ENCODE assay signal across 7 mouse cellular contexts in the genomic region with DNA sequence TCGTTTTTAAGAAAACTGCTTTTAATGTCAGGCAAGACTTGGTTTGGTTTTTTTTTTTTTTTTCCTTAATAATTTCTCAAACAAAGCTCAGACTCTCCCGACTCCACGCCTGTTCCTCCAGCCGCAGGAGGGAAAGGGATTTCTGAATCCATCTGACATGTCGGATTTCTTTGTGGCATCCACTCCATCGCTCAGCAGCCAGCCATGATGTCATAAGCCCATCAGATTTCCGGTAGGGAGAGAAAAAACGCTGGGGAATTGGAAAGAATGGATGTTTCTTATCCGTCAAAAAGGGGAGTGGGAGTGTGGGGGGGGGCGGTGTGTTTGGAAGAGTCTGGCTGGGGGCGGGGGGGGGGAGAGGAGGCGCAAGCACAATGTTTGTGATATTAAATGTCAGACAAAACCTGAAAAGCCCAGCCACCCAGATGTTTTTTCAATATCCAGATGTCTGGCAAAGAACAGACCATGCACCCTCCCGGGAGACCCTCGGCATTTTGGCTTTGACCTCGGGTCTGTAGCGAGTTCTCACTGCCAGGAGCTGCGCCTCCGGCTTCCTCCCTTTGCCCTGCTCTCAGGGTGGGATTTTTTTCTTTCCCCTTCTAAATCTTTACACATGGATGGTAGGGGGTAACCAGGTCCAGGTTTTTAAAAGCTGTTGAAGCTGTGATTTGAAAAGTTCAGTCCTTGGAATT. TPM values are rescaled to one million over a fixed set of nuclear protein-coding genes. Genes with fewer than 3 reads are reported as not detected.
A peak's percentile ranks its signal among the peaks of the same experiment; 100 is the strongest.
DNase-seq lines count a peak whose midpoint lies in the region; ATAC-seq lines count a peak whose summit lies in the region.

No protein-coding gene starts in this region.

- 0 out of 2 replicates have a peak overlapping the region, but pooled peaks have one; percentile 45 for H3K9ac ChIP-seq in embryonic facial prominence, embryonic 14.5 days (ENCODE audit: low read depth, low read length)
- no peak overlapping the region for H3K9ac ChIP-seq in heart, embryonic 14.5 days (ENCODE audit: low read length)

- H3K27me3 ChIP-seq in embryonic facial prominence, embryonic 14.5 days (replicated peaks; ENCODE audit: control insufficient read depth, insufficient read depth, low read length) = peaks cover 8% of the 10 kb centered on the region
- H3K27me3 ChIP-seq in heart, embryonic 14.5 days (ENCODE audit: control insufficient read depth, insufficient read depth, low read length) = peaks cover 16% of the 10 kb centered on the region
- peaks cover 75% of the 10 kb centered on the region for H3K27me3 ChIP-seq in midbrain, embryonic 10.5 days (ENCODE audit: low read depth, poor library complexity, severe bottlenecking)

- no peaks in the 10 kb centered on the region for H3K36me3 ChIP-seq in embryonic facial prominence, embryonic 14.5 days (ENCODE audit: control insufficient read depth, insufficient read depth, low read length)
- no peaks in the 10 kb centered on the region for H3K36me3 ChIP-seq in heart, embryonic 14.5 days (ENCODE audit: control insufficient read depth, insufficient read depth, low read length)
- no peaks in the 10 kb centered on the region for H3K36me3 ChIP-seq in midbrain, embryonic 10.5 days

- peak overlapping the region; percentile 12 for H3K4me3 ChIP-seq in embryonic facial prominence, embryonic 14.5 days (ENCODE audit: low read depth, low read length)
- H3K4me3 ChIP-seq in heart, embryonic 14.5 days (ENCODE audit: control insufficient read depth in 1 of 2, insufficient read depth in 1 of 2, low read depth in 1 of 2, low read length in 2 of 2) = no peak overlapping the region
- H3K4me3 ChIP-seq in midbrain, embryonic 10.5 days = peak overlapping the region; percentile 44

- H3K4me2 ChIP-seq in embryonic facial prominence, embryonic 14.5 days (ENCODE audit: low read depth, low read length) = peak overlapping the region; percentile 49
- H3K4me2 ChIP-seq in heart, embryonic 14.5 days (ENCODE audit: low read length) = 0 out of 2 replicates have a peak overlapping the region, but pooled peaks have one; percentile 22

- DNase-seq in embryo, embryonic 10.5 days (ENCODE audit: low spot score) = peak; percentile 68
- DNase-seq in embryonic facial prominence, embryonic 14.5 days (ENCODE audit: low spot score) = peak; percentile 89
- peak; percentile 59 for DNase-seq in midbrain, embryonic 10.5 days (ENCODE audit: low spot score)
- DNase-seq in adrenal gland, postnatal 36 days = no peak
- DNase-seq in urinary bladder, postnatal 25 days (ENCODE audit: low spot score) = no peak
- no peak for DNase-seq in kidney, adult 11 months

- H3K27ac ChIP-seq in embryonic facial prominence, embryonic 14.5 days (replicated peaks; ENCODE audit: low read depth, low read length) = peak overlapping the region; percentile 82
- H3K27ac ChIP-seq in heart, embryonic 14.5 days (replicated peaks in 1 of 2; ENCODE audit: control insufficient read depth in 1 of 2, insufficient read depth in 1 of 2, low read depth in 2 of 2, low read length in 2 of 2) = no peak overlapping the region
- peak overlapping the region; percentile 89 for H3K27ac ChIP-seq in midbrain, embryonic 10.5 days (replicated peaks)

- peaks cover 53% of the 10 kb centered on the region for H3K4me1 ChIP-seq in embryonic facial prominence, embryonic 14.5 days (ENCODE audit: control insufficient read depth, insufficient read depth, low read length)
- peaks cover 9 to 31% of the 10 kb centered on the region in 2 experiments for H3K4me1 ChIP-seq in heart, embryonic 14.5 days (ENCODE audit: control insufficient read depth in 2 of 2, insufficient read depth in 2 of 2, low read length in 2 of 2)
- H3K4me1 ChIP-seq in midbrain, embryonic 10.5 days = peaks cover 84% of the 10 kb centered on the region

- WGBS in embryonic facial prominence, embryonic 14.5 days = 4% methylated on average over 17 of the region's 18 CpGs
- 30% methylated on average over 18 of the region's 18 CpGs for WGBS in heart, embryonic 14.5 days
- WGBS in midbrain, embryonic 10.5 days = 10% methylated on average over 18 of the region's 18 CpGs

- H3K9me3 ChIP-seq in embryonic facial prominence, embryonic 14.5 days (ENCODE audit: control insufficient read depth, low read length) = no peaks in the 10 kb centered on the region
- H3K9me3 ChIP-seq in heart, embryonic 14.5 days (ENCODE audit: control insufficient read depth, low read length) = no peaks in the 10 kb centered on the region
- H3K9me3 ChIP-seq in midbrain, embryonic 10.5 days (replicated peaks) = no peaks in the 10 kb centered on the region

- ATAC-seq in embryonic facial prominence, embryonic 14.5 days (ENCODE audit: low read depth) = peak; percentile 45
- ATAC-seq in heart, embryonic 14.5 days (ENCODE audit: insufficient number of reproducible peaks, insufficient read depth, low FRiP score, low read depth) = no peak

RNA-seq across cellular contexts. Expression of a gene that starts 4.8 kb away (rescaled TPM):
- polyA plus RNA-seq in embryonic facial prominence, embryonic 14.5 days (2014; fragmentation: Nextera tagmentation; extraction: Ambion mirVana) = 11.3 and 12.3 TPM in 2 replicates
- 6.7 and 7.2 TPM in 2 replicates for polyA plus RNA-seq in heart, embryonic 14.5 days (2014; fragmentation: Nextera tagmentation; extraction: Ambion mirVana)
- 7.5 and 8.4 TPM in 2 replicates for polyA plus RNA-seq in midbrain, embryonic 10.5 days (2016; fragmentation: Nextera tagmentation; extraction: Ambion mirVana)
- total RNA-seq in adrenal gland, postnatal 36 days (2021) = 100 to 1,000 TPM in 1 of 2 experiments, 10 to 100 TPM in 1; 94.4 to 104 TPM

RNA-seq across cellular contexts. Expression of a gene that starts 50.2 kb away (rescaled TPM):
- 4.7 and 6.0 TPM in 2 replicates for polyA plus RNA-seq in embryonic facial prominence, embryonic 14.5 days (2014; fragmentation: Nextera tagmentation; extraction: Ambion mirVana)
- polyA plus RNA-seq in heart, embryonic 14.5 days (2014; fragmentation: Nextera tagmentation; extraction: Ambion mirVana) = 1.9 and 2.6 TPM in 2 replicates
- polyA plus RNA-seq in midbrain, embryonic 10.5 days (2016; fragmentation: Nextera tagmentation; extraction: Ambion mirVana) = 4.3 and 4.6 TPM in 2 replicates
- total RNA-seq in adrenal gland, postnatal 36 days (2021) = 1 to 10 TPM; 2.2 to 3.3 TPM

Comparison
In these comparisons a context has a peak if more than half of its experiments do, and no peak if none do; other contexts are left out.
1. DNase-seq: peak in embryo, embryonic 10.5 days (single experiment), embryonic facial prominence, embryonic 14.5 days (single experiment) and midbrain, embryonic 10.5 days (single experiment); none in adrenal gland, postnatal 36 days (0 of 2), urinary bladder, postnatal 25 days (single experiment) and kidney, adult 11 months (single experiment).
2. H3K27ac ChIP-seq: peak in embryonic facial prominence, embryonic 14.5 days (single experiment) and midbrain, embryonic 10.5 days (single experiment); none in heart, embryonic 14.5 days (0 of 2).
3. H3K4me3 ChIP-seq: peak in embryonic facial prominence, embryonic 14.5 days (single experiment) and midbrain, embryonic 10.5 days (single experiment); none in heart, embryonic 14.5 days (0 of 2).